Mouse (Mus musculus): ENCODE data around the gene Actc1. TPM values are rescaled to one million over a fixed set of nuclear protein-coding genes. Genes with fewer than 3 reads are reported as not detected.

Gene Actc1
- total and polyA plus RNA-seq, 2 experiments from 2014 or later, result 0.17 to 1.4 TPM

GRCm38 (mm10) chr2:114060071-114060591 lies 6.8 kb upstream of the Actc1 start:
- Histone ChIP-seq H3K27me3 (ENCODE audit: insufficient read depth, low read length) (no peaks in the 10 kb centered on the region), H3K36me3 (ENCODE audit: insufficient read depth) (no peaks in the 10 kb centered on the region), H3K27ac (ENCODE audit: low read depth, low read length) (no peak overlapping the region), H3K9me3 (ENCODE audit: low read length) (no peaks in the 10 kb centered on the region), H3K4me3 (ENCODE audit: low read depth, low read length) (no peak overlapping the region), H3K9ac (no peak overlapping the region), H3K4me2 (ENCODE audit: low read depth) (no peak overlapping the region), H3K4me1 (ENCODE audit: insufficient read depth) (no peaks in the 10 kb centered on the region)
- no peak for TF ChIP-seq CTCF (IDR thresholded peaks at IDR 0.05; ENCODE audit: low read depth)
- WGBS, result 45% methylated on average over 6 of the region's 6 CpGs
- no peak for ATAC-seq
- no peak for DNase-seq

DNA sequence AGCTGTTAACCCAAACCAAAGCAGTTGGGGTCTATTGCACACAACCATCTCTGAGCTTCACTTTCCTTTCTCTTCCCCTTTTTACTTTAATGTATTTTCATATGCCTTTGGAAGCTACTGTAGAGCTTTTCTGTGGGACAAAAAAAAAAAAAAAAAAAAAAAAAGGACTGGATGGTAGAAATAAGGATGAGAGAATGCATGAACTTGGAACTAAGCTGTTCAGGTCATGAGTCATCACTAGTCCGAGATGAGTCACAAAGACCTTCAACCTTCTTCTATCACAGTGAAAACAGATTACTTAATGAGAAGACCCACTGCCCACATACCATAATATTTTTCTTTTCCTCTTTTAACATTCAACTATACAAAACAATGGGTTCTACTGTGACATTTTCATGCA lies 6.3 kb upstream of the Actc1 start:
- ATAC-seq (no peak), DNase-seq (no peak)
- Histone ChIP-seq H3K27ac (ENCODE audit: low read depth, low read length) (no peak overlapping the region), H3K9me3 (ENCODE audit: low read length) (no peaks in the 10 kb centered on the region), H3K36me3 (ENCODE audit: insufficient read depth) (no peaks in the 10 kb centered on the region), H3K4me2 (ENCODE audit: low read depth) (no peak overlapping the region), H3K4me3 (ENCODE audit: low read depth, low read length) (no peak overlapping the region), H3K9ac (no peak overlapping the region), H3K27me3 (ENCODE audit: insufficient read depth, low read length) (no peaks in the 10 kb centered on the region), H3K4me1 (ENCODE audit: insufficient read depth) (no peaks in the 10 kb centered on the region)
- WGBS, result 73% methylated on average over 1 of the region's 1 CpGs
- TF ChIP-seq CTCF (IDR thresholded peaks at IDR 0.05; ENCODE audit: low read depth), result no peak

- no peaks in the 10 kb centered on the region for H3K27me3 ChIP-seq (ENCODE audit: insufficient read depth, low read length)
- H3K9me3 ChIP-seq (ENCODE audit: low read length), result no peaks in the 10 kb centered on the region
- 91% methylated on average over 10 of the region's 10 CpGs for WGBS
- no peak overlapping the region for H3K27ac ChIP-seq (ENCODE audit: low read depth, low read length)
- ATAC-seq (no peak), DNase-seq (no peak)
- no peak for TF ChIP-seq CTCF (IDR thresholded peaks at IDR 0.05; ENCODE audit: low read depth)
- no peak overlapping the region for H3K9ac ChIP-seq
- no peaks in the 10 kb centered on the region for H3K36me3 ChIP-seq (ENCODE audit: insufficient read depth)
- H3K4me3 ChIP-seq (ENCODE audit: low read depth, low read length), result no peak overlapping the region
- no peak overlapping the region for H3K4me2 ChIP-seq (ENCODE audit: low read depth)
- no peaks in the 10 kb centered on the region for H3K4me1 ChIP-seq (ENCODE audit: insufficient read depth)
Observed at GRCm38 (mm10) chr2:114058226-114058796, 5.0 kb upstream of the Actc1 start.

GRCm38 (mm10) chr2:114057303-114057853 lies 4.0 kb upstream of the Actc1 start:
- Histone ChIP-seq H3K9me3 (ENCODE audit: low read length) (no peaks in the 10 kb centered on the region), H3K27ac (ENCODE audit: low read depth, low read length) (no peak overlapping the region), H3K27me3 (ENCODE audit: insufficient read depth, low read length) (no peaks in the 10 kb centered on the region), H3K36me3 (ENCODE audit: insufficient read depth) (no peaks in the 10 kb centered on the region), H3K4me1 (ENCODE audit: insufficient read depth) (no peaks in the 10 kb centered on the region), H3K4me3 (ENCODE audit: low read depth, low read length) (no peak overlapping the region), H3K9ac (no peak overlapping the region), H3K4me2 (ENCODE audit: low read depth) (no peak overlapping the region)
- no peak for TF ChIP-seq CTCF (IDR thresholded peaks at IDR 0.05; ENCODE audit: low read depth)
- DNase-seq, result no peak
- 19% methylated on average over 10 of the region's 10 CpGs for WGBS
- peak; percentile 18; the same call in 1 of the 2 replicates for ATAC-seq

DNA sequence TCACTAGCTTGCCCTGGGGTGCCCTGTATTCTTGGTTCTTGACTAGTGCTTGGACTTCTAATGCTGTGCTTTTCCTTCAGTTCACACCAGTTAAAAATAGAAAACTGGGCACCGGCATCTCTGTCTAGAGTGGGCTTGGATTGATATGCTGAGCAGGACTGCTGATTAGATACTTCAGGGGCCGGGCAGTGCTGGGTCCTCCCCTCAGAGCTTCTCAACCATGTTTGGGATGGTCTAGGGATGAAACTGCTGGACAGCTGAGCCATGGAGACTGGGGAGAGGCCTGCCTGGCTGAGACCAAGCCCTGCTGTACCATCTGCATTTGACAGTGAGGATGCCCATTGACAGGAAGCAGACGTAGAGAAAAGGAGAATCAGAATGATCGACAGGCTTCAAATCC lies 781 bp upstream of the Actc1 start:
- Histone ChIP-seq H3K36me3 (ENCODE audit: insufficient read depth) (no peaks in the 10 kb centered on the region), H3K9me3 (ENCODE audit: low read length) (no peaks in the 10 kb centered on the region), H3K4me3 (ENCODE audit: low read depth, low read length) (no peak overlapping the region), H3K27ac (ENCODE audit: low read depth, low read length) (no peak overlapping the region), H3K4me2 (ENCODE audit: low read depth) (no peak overlapping the region), H3K4me1 (ENCODE audit: insufficient read depth) (no peaks in the 10 kb centered on the region), H3K27me3 (ENCODE audit: insufficient read depth, low read length) (no peaks in the 10 kb centered on the region), H3K9ac (no peak overlapping the region)
- no peak for DNase-seq
- WGBS, result 86% methylated on average over 4 of the region's 4 CpGs
- ATAC-seq, result no peak
- no peak for TF ChIP-seq CTCF (IDR thresholded peaks at IDR 0.05; ENCODE audit: low read depth)

DNA sequence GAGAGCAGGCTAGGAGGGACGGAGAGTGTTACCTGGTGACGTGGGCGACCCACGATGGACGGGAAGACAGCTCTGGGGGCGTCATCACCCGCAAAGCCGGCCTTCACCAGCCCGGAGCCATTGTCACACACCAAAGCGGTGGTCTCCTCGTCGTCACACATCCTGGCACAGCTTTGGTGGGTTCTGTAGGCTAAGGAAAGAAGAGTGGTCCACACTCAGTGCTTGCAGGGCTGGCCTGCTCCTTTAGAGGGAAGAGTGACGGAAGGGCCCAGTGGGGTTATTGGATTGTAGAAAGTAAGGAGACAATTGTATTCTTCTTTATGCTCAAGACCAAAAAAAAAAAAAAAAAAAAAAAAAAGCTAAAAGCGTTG lies 1.5 kb downstream of the Actc1 start:
- no peak for TF ChIP-seq CTCF (IDR thresholded peaks at IDR 0.05; ENCODE audit: low read depth)
- WGBS, result 92% methylated on average over 14 of the region's 14 CpGs
- H3K9ac ChIP-seq, result no peak overlapping the region
- H3K4me3 ChIP-seq (ENCODE audit: low read depth, low read length), result no peak overlapping the region
- ATAC-seq (no peak), DNase-seq (no peak)
- H3K27me3 ChIP-seq (ENCODE audit: insufficient read depth, low read length), result no peaks in the 10 kb centered on the region
- no peaks in the 10 kb centered on the region for H3K4me1 ChIP-seq (ENCODE audit: insufficient read depth)
- H3K4me2 ChIP-seq (ENCODE audit: low read depth), result no peak overlapping the region
- no peaks in the 10 kb centered on the region for H3K9me3 ChIP-seq (ENCODE audit: low read length)
- H3K27ac ChIP-seq (ENCODE audit: low read depth, low read length), result no peak overlapping the region
- H3K36me3 ChIP-seq (ENCODE audit: insufficient read depth), result no peaks in the 10 kb centered on the region

GRCm38 (mm10) chr2:114051111-114051870 lies 2.1 kb downstream of the Actc1 start:
- H3K27ac ChIP-seq (ENCODE audit: low read depth, low read length), result no peak overlapping the region
- no peak overlapping the region for H3K4me2 ChIP-seq (ENCODE audit: low read depth)
- H3K9me3 ChIP-seq (ENCODE audit: low read length), result no peaks in the 10 kb centered on the region
- H3K9ac ChIP-seq, result no peak overlapping the region
- no peaks in the 10 kb centered on the region for H3K4me1 ChIP-seq (ENCODE audit: insufficient read depth)
- DNase-seq (no peak), ATAC-seq (no peak)
- WGBS, result 95% methylated on average over 7 of the region's 7 CpGs
- H3K36me3 ChIP-seq (ENCODE audit: insufficient read depth), result no peaks in the 10 kb centered on the region
- TF ChIP-seq CTCF (IDR thresholded peaks at IDR 0.05; ENCODE audit: low read depth), result no peak
- H3K27me3 ChIP-seq (ENCODE audit: insufficient read depth, low read length), result no peaks in the 10 kb centered on the region
- H3K4me3 ChIP-seq (ENCODE audit: low read depth, low read length), result no peak overlapping the region
